Mouse (Mus musculus) olfactory bulb, adult 2 months (tissue): ENCODE results near the gene Ints1.

Experiments
- CTCF ChIP-seq: fragments of 200-500 bp; IDR thresholded peaks from 2 replicates; pipeline ENCODE4 v1.5.1; 2012; ENCODE audit warnings: low read depth, mild to moderate bottlenecking, low read length, moderate library complexity; ENCODE audit not compliant: insufficient read depth
- POLR2A ChIP-seq: fragments of 200-500 bp; IDR thresholded peaks from 2 replicates; pipeline ENCODE4 v1.6.1; 2012; ENCODE audit warnings: mild to moderate bottlenecking, low read depth, low read length, moderate library complexity; ENCODE audit not compliant: insufficient read depth

GRCm38 (mm10) chr5:139756135-139756534, 19.3 kb downstream of the Ints1 start:
- TF ChIP-seq CTCF (no peak), POLR2A (no peak)
